Mouse (Mus musculus): ENCODE results near the gene Pafah2. TPM values are rescaled to one million over a fixed set of nuclear protein-coding genes. Genes with fewer than 3 reads are reported as not detected.

Pafah2 gene
- total RNA-seq, 2 experiments from 2014 or later: 24.1 to 41.0 TPM

DNA sequence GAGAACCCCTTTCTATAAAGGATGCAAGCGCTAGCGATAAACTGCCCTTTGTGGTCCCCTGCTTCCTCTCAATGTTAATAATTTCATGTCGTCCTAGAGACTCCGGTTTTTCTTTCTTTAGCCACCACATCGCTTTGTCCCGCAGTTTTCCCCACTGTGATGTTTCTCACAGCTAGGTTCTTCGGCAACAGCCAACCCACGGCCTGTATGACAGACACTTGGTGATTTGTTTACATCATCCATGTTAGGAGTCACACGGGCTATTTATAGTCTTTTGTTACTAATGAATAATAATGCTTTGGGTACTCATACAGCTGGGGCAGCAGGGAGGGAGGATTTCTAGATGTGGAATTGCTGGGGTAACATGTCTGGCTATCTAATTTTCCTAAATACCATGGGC, 55.4 kb downstream of the Pafah2 start:
- no peak for ATAC-seq (replicated peaks; ENCODE audit: low FRiP score, low TSS enrichment, poor library complexity, severe bottlenecking)

DNA sequence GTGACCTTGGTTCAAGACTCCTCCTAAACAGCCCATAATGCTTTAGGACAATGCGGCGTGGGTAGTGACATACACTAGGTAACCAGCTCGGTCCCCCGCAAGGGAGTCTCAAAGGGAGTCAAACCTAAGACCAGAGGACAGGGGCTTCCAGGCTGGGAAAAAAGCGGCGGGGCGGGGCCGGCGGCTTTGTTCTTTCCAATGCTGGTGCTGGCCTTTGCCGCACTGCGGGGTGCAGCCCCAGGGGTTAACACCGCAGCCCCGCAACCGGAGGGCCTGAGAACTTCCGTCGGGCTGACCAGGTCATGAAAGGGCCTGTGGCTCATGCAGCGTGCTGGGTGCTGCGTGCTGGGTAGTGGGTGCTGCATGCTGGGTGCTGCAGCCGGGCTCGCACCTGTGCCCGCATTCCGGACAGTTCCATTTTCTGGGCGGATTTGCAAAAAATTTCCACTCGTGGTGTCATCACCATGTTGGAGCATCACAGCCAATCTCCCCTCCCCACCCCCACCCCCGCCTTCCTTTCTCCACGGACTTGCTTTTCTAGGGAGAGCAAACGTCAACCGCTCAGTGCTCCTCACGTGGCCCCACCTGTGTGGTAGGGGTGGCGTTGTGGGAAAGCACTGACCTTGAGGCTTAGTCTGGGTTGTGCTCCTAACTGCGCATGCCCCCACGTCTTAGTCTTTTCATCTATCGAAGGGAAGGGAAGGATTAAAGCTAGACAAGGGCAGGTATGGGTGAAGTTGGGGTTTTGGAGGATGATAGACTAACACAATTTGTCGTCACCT, 57.7 kb downstream of the Pafah2 start:
- ATAC-seq (replicated peaks; ENCODE audit: low FRiP score, low TSS enrichment, poor library complexity, severe bottlenecking): no peak

DNA sequence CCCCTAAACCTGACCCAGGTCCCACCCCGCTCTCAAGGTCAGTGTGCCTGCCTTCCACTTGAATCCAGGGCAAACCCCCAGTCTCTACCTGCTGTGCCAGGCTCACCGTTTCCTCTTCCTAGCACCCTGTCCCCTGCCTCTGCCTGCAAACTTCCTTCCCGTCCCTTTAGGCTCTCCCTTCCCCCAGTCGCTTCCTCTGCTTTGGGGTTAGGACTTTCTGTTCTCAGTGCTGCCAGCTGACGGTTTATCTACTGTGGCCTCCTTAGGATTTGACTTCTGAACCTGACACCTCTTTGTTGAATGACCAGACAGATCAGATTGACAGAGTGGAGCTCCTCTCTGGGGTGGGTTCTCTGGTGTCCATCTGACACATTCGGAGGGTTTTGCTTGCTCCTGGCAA, 59.2 kb downstream of the Pafah2 start:
- ATAC-seq (replicated peaks; ENCODE audit: low FRiP score, low TSS enrichment, poor library complexity, severe bottlenecking): no peak

DNA sequence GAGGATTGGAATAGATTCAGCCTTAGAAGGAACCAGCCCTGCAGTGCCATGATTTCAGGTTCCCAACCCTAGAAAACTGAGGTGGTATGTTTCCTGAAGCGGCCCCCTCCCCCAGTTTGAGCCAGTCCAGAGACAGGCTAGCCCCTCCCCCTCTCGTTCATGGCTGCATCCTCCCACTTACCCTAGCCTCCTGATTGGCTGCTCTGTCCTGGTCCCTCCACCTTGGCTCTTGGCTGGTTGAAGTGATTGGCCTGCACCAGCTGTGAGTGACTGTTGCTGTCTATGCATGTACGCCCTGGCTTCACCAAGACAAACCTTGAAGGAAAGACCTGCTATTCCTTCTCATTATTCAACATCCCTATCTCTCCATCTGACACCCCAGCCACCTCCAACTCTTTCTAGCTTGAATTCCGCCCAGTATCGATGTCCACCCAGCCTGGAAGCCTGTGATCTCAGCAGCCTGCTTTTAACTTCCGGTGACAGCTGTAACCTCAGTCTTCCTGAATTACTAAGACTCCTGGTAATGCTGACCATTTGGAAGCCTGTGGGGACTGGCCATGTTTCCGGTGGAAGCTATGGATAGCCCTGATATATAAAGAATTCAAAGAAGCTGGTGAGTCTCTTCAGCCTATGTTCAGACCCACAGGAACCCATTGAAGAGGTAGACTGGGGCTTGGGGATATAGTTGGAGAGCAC, 61.2 kb downstream of the Pafah2 start:
- ATAC-seq (replicated peaks; ENCODE audit: low FRiP score, low TSS enrichment, poor library complexity, severe bottlenecking): no peak

DNA sequence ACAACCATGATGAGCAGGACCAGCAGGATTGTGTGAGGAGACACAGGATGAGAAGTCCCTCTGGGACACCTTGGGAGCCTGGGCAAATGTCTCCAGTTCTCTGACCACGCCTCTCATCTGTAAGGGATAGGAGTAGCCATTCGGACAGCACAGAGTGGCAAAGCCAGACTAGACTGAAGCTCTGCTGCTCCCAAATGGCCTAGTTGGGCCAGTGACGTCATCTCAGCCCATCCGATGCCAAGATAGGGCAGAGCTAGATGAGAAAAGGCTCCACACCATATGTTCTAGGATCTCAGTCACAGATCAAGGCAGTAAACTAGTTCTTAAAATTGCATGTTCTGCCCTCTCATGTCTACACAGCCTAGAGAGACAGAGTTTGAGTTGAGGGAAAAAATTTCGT, 62.7 kb downstream of the Pafah2 start:
- no peak for ATAC-seq (replicated peaks; ENCODE audit: low FRiP score, low TSS enrichment, poor library complexity, severe bottlenecking)

DNA sequence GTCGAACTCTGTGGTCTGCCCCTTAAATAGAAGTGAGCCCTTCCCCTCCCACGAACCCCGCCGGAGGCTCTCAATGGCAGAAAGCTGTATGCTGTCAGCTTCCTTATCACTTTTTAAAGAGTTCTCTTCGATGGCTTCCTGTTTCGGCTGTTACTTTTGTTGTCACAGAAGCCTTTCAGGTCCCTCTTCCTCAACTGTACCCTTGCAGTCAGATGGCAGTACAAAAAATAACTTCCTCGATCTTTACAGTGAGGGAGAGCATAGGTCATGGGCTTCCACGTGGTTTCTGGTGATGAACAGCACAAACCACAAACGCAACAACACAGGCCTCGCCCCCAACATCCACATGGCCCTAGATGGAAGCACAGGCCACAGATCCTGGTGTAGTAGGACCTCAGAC, 64.2 kb downstream of the Pafah2 start:
- no peak for ATAC-seq (replicated peaks; ENCODE audit: low FRiP score, low TSS enrichment, poor library complexity, severe bottlenecking)

DNA sequence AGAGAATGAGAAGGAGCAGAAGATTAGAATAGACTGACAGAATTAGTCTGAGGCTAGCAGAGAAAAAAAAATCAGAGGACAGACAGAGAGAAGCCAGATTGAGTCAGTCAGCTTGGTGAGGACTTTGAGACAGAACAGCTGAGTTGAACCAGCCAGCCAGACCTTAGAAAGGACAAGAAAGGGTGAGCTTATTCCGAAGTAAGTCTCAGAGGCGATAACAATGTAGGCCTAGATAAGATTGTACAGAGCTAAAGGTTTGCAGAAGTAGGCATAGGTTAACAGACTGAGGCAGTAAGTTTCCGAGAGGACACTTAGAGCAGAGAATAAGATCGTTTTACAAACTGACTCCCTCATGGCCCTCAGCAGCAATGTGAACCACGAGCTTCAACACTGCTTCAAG, 65.1 kb downstream of the Pafah2 start:
- no peak for ATAC-seq (replicated peaks; ENCODE audit: low FRiP score, low TSS enrichment, poor library complexity, severe bottlenecking)

DNA sequence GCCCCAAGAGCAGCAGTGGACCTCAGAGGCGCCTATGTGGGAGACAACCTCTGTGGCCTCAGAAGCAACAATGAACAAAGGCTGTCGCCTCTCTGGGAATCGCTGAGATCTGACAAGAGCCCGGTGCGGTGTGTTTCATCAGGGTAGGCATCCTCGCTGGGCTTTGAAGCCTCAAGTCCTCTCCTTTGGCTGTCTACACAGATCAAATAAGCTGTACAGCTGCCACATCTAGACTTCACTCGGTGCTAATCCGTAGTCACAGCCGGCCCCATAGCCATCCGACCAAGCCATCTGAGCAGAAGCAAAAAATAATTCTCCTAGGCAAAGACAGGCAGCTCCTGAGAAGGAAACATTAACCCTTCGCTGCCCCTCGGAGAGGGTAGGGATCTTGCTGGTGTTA, 69.7 kb downstream of the Pafah2 start:
- no peak for ATAC-seq (replicated peaks; ENCODE audit: low FRiP score, low TSS enrichment, poor library complexity, severe bottlenecking)

DNA sequence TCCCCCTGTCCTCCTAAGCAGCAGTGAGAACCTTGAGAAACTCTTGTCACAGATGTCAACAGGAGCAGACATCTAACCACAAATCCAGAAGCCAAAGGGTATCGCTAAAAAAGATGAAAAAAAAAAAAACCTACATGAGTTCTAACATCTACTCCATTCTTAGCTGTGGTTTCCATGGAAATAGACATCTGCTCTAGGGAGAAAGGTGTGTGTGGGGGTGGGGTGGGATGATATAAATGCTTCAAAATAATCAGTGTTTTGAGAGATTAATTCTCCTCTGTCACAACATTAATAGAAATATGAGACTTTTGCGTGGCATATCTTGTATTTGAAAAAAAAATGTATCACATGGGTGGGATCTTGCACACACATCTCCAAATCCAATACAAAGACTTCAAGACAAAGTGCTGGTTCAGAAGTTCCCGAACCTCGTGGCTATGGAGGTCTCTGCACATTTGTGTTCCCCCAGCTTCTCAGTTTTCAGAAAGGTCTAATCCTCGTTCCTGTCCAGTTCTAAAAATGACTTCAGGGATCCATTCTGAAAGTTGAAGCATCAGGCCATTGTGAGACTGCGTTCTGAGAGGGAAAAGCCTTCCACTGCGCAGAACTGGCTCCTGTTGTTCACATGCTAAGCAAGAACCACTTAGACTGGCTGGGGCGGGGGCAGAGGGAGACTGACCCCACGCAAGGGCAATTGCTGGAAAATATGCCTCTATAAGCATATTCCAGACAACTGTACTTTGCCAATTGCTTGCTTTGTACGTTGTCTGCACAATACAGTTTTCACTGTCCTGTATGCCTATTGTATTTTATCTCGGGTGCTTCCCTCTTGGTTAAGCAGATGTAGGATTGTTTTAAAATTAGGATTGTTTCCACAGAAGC, 70.5 kb downstream of the Pafah2 start:
- ATAC-seq (replicated peaks; ENCODE audit: low FRiP score, low TSS enrichment, poor library complexity, severe bottlenecking): no peak

DNA sequence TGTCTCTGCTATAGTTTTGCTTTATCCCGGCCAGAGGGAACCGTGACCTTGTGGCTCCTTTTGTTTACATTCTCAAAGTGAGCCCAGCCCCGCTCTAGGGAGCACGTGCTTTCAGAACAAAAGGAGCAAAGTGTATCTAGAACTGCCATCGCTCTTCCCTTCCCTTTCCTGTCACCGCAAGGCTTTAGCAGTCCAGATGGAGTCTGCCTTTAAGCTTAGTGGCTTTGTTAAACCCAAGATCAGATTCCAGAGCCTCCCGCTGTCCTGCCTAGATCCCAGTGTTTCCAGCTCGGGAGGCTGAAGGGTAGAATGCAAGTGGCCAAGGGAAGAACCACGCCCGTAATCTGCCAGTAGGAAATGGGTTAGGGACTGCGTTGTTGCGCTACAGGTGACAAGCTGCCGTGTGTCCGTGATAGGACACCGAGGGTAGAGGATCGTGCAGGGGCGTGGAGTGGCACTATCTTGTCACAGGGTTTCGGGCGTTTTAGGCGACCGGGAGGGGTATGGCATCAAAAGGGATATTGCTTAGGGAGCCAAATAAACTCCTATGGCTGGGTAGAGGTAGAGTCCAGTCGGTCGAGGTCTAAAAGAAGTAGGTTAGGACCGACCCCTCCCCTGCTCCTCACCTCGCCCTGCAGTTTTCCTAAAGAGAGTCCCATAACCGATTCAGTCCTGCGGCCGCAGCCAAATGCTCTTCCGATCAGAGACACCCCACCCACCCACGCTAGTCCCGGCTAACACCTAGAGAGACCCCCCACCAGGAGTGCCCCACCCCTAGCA, 71.5 kb downstream of the Pafah2 start:
- peak; percentile 29 for ATAC-seq (replicated peaks; ENCODE audit: low FRiP score, low TSS enrichment, poor library complexity, severe bottlenecking)

DNA sequence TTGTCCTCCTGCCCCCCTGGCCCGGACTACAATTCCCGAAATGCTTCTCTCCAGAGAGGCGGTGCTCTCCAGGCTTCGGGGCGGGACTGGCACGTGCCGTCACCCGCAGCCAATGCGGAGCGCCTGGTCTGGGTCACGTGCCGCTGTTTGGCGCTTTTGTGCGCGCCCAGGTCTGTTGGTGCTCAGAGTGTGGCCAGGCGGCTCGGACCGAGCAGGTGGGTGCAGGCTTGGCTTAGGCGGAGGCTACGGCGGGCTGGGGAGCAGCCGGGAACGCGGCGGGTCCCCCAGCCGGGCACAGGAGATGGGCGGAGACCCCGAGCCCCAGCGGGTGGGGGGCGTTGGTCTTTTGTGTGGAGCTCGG, 72.1 kb downstream of the Pafah2 start, which contains the start of gene Stmn1:
Gene Stmn1 (plus strand): TSS at position 106 of the 361 bp plus-strand sequence.
- ATAC-seq (replicated peaks; ENCODE audit: low FRiP score, low TSS enrichment, poor library complexity, severe bottlenecking): peak; percentile 90

DNA sequence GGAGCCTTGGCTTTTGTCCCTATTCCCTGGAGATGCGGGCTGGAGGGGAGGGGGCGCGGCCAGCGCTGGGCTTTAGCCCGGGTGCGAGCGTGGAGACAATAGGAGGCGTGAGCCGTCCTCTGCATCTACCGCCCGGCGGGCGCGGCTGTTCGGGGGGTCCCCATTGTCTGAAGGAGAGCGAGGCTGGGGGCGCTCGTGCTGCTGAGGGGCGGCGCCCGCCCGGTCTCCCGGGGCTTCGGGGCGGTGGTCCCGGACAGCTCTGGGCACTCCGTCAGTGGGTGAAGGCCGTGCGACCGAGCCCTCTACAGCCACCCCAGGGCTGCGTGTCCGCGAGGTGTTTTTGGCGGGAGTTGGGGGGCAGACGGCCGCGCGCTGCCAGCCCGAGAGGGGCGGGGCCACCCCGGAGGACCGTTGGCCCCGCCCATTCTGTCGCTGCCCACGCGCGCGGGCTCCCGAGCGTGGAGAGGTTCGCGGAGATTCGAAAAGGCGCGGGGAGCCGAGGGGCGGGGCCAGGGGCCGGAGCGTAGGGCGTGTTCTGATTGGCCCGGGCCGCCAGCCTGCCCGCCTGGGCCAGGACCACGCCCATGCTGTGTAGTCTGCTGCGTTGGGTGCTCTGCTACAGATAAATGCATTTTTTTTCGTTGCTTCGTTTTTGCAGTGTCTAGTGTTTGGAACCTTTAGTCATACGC, 72.6 kb downstream of the Pafah2 start:
- ATAC-seq (replicated peaks; ENCODE audit: low FRiP score, low TSS enrichment, poor library complexity, severe bottlenecking): peak; percentile 84

DNA sequence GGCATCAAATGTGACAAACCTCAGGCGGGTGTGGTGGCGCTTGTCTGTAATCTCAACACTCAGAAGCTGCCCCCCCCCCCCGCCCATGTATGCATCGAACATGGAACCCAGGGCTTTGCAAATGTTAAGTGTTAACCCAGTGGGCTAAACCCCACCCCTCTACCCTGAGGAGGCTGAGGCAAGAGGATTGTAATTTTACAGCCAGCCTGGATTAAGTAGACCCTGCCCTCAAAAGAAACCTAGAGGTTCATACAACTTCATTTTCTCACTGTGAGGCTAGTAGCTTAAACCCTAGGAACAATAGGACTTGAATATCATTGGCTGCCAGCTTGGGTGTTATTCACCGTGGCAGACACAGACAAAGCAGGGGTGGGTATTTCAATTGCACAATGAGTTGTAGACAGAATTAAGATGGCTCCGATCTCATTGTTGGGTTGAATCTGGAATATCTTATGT, 73.2 kb downstream of the Pafah2 start:
- ATAC-seq (replicated peaks; ENCODE audit: low FRiP score, low TSS enrichment, poor library complexity, severe bottlenecking): no peak; the same call in 1 of the 2 replicates

DNA sequence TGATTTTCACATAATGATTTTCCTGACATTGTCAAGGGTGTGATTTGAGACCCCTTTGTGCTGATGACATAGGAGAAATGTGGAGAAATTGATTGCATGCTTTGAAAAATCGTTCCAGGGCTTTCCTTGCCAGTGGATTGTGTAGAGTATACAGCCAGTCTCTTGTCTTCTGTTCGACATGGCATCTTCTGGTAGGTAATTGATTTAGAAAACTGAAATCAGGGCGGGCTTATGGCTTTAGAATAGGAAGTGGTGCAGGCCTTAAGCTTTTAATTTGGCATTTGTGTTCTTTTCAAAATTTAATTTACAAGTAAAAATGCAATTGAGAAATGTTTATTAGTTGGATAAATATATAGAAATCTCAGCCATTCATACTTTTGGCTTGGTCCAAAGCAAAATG, 73.9 kb downstream of the Pafah2 start:
- ATAC-seq (replicated peaks; ENCODE audit: low FRiP score, low TSS enrichment, poor library complexity, severe bottlenecking): no peak

DNA sequence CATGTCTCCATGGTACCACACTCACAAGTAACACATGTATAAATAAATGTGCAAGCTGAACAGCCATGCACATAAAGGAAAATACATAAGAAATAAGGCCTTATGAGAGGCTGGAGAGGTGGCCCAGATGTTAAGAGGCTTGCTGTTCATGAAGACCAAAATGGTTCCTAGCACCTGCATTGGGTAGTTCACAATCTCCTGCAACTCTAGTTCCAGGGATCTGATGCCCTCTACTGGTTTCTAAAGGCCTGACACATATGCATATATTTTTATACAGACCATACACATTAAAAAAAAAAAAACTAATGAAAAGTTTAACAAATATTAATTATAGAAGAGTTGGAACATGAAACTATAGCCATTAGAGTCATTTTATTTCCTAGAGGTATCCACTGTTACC, 75.3 kb downstream of the Pafah2 start:
- no peak for ATAC-seq (replicated peaks; ENCODE audit: low FRiP score, low TSS enrichment, poor library complexity, severe bottlenecking)

DNA sequence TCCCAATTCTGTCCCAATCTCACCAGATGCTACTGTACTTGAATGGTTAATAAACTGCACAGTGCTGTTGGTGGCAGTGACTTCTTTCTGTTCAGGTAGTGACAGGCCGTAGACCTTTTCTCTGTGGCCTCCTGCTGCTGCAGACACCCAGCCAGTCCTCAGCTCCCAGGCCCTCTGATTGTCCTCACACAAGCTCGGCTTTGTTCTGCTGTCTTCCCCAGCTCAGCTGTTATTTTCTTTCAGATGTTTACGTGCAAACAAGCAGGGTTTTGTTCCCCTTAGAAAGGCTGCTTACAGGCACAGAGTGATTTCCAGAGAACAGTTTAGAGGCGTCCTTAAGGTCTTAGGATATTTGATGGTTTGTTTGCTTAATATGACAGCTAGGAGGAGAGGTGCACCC, 77.6 kb downstream of the Pafah2 start:
- no peak for ATAC-seq (replicated peaks; ENCODE audit: low FRiP score, low TSS enrichment, poor library complexity, severe bottlenecking)

DNA sequence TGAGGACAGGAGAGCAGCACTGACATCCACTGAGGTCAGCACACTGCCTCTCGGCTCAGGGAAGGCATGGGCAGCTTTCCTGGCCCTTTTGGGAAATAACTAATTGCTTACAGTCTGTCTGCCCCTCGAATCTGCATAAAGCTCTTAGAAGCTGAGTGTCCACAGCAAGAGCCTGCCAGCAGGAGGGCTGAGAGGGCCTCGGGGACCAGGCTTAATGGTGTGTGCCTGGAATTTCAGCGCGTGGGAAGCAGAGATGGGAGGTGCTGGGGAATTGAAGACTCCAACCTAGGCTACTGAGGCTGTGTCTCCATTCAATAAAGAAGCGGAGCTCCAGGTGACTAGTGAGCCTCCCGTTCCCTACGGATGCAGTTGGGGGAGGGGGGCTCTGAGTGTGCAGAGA, 78.1 kb downstream of the Pafah2 start:
- no peak for ATAC-seq (replicated peaks; ENCODE audit: low FRiP score, low TSS enrichment, poor library complexity, severe bottlenecking)

DNA sequence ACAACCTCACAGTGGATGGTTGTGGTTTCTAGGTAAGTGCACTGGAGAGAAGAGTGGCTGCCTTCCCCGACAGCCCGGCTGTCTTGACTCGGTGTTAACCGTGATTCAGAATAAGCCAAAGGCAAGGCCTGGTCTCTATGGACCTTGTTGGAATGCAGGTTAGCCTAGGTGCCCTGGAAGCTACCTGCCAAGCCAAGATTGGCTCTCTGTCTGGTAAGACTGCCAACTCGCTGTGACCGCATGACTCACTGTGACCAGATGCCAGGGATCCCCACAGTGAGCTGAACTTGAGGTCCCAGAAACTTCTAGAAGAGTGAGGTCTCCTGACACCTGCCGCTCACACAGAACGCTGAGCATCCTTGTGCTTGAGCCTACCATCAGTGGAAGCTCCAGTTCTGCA, 80.8 kb downstream of the Pafah2 start:
- no peak for ATAC-seq (replicated peaks; ENCODE audit: low FRiP score, low TSS enrichment, poor library complexity, severe bottlenecking)
